ENCODE assay signal across 16 mouse cellular contexts in the genomic region with DNA sequence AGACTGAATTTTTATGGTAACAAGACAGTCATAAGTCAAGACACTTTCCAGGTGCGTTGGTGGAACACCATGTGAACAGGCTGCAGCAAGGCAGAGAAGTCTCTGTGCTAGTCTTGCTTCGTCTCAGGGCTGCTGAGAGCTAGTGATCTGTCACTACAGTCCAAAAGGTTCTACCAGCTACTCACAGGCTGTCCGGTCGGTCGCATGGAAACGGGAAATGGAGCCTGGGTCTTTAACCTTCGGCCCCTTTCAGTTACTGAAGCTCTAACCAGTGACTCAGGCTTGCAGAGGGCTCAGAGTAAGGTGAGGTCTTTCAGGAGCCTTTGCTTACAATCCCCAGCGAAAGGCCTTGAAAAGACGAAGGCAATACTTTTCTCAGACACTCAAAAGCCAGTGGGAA.
"Had no signal": no experiment of that assay in that cellular context is flagged by ENCODE, and none has a peak within 500 bp of the region (broad histone marks: within the 10 kb centered on the region; RNA-seq: fewer than 3 reads in every experiment).

No protein-coding gene starts in this region.

- DNase-seq: liver; liver, embryonic 13.5 days; liver, postnatal 0 days; lung, postnatal 14 days; right cerebral cortex, adult 18-20 months; right cerebral cortex, postnatal 25 days; thymus, adult 2 months; thymus, postnatal 25 days had no signal

- H3K4me1 ChIP-seq: hindbrain, embryonic 15.5 days; liver, embryonic 13.5 days; lung, embryonic 15.5 days; megakaryocyte, embryonic 14.5 days; midbrain, embryonic 13.5 days had no signal

- H3K9ac ChIP-seq: hindbrain, embryonic 15.5 days; limb, embryonic 12.5 days; liver, embryonic 13.5 days; liver, postnatal 0 days; lung, embryonic 15.5 days; midbrain, embryonic 13.5 days had no signal

- H3K9me3 ChIP-seq: hindbrain, embryonic 15.5 days; limb, embryonic 12.5 days; liver, embryonic 13.5 days; lung, embryonic 15.5 days had no signal

- H3K27ac ChIP-seq: hindbrain, embryonic 15.5 days; layer of hippocampus, adult 2 months; left cerebral cortex, adult 2 months; limb, embryonic 12.5 days; liver, embryonic 13.5 days; lung, embryonic 15.5 days; macrophage; midbrain, embryonic 13.5 days had no signal

- H3K27me3 ChIP-seq: hindbrain, embryonic 15.5 days; limb, embryonic 12.5 days; liver, embryonic 13.5 days; lung, embryonic 15.5 days; megakaryocyte, embryonic 14.5 days; midbrain, embryonic 13.5 days had no signal

- ATAC-seq: liver, postnatal 0 days; midbrain, embryonic 13.5 days had no signal

- H3K4me2 ChIP-seq: hindbrain, embryonic 15.5 days; limb, embryonic 12.5 days; liver, embryonic 13.5 days; lung, embryonic 15.5 days; midbrain, embryonic 13.5 days had no signal

- H3K36me3 ChIP-seq: hindbrain, embryonic 15.5 days; limb, embryonic 12.5 days; liver, embryonic 13.5 days; lung, embryonic 15.5 days; midbrain, embryonic 13.5 days had no signal

- H3K4me3 ChIP-seq: hindbrain, embryonic 15.5 days; layer of hippocampus, adult 2 months; left cerebral cortex, adult 2 months; limb, embryonic 12.5 days; liver, embryonic 13.5 days; lung, embryonic 15.5 days; megakaryocyte, embryonic 14.5 days; midbrain, embryonic 13.5 days had no signal
